Mouse (Mus musculus) liver, adult (tissue): Measurements from ENCODE around the gene Cdca5.

Experiments used
- GATA4 ChIP-seq: IDR thresholded peaks from 2 replicates; pipeline ENCODE4 v1.6.1; 2014; ENCODE audit warnings: mild to moderate bottlenecking, low read length; ENCODE audit not compliant: insufficient replicate concordance

Cdca5 gene

DNA sequence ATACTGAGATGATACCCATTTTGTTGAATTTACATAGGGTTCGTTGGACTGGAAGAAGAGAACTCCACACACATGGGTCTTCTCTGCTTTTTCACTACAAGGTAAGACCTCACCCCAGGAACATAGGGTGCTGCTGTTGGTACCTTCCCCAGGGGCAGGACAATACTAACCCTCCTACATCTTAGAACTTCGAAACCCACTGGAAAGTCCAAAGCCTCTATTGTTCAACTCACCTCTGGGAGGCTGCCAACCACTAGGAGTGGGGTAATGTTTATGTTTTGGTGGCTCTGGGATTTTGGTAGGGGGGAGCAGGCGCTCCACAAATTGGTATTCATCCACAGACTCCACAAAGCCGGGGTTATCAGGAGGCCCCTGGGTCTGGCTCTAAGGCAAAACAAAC is 28.1 kb upstream of the Cdca5 start:
- TF ChIP-seq GATA4 = no peak

DNA sequence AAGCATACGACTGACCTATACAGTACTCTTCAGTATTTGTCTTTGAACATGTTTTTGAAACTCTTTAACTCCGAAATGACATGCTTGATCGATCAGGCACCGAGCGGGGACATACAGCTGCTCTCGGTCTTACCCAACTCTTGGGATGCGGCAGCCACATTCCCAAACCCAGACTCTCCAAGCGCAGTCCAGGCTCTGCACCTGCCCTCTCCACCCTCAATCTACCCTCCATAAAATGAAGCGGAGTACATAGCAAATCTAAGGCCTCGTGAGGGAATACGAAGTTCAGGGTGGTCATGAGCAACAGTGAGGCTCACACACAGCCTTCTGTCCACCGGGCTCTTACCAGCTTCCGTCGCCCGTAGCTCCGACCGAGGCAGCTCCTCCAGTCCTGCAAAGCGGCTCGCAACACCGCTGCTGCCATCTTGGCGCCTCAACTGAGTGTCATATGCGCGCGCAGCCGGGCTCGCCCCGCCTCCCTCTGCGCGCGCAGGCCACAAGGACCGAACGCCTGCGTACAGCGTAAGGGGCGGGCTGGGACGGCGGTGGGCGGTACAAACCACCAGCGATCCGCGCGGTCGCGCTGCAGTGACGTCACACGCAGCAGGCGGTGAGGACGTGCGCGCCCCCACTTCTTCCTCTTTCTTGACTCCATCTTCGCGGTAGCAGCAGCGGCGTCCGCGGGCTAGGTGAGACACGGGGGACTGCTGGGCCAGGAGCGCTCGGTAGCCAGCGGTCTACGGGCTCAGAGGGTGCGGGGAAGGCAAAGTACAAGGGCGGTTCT is 27.3 kb upstream of the Cdca5 start, which contains the start of the genes Mrpl49 and Fau:
Gene Mrpl49, minus strand, starts transcription at position 473 of the 784 bp plus-strand sequence.
Gene Fau, plus strand, starts transcription at position 532 of the 784 bp plus-strand sequence.
- peak; percentile 61; the same call in 1 of the 2 replicates for TF ChIP-seq GATA4

DNA sequence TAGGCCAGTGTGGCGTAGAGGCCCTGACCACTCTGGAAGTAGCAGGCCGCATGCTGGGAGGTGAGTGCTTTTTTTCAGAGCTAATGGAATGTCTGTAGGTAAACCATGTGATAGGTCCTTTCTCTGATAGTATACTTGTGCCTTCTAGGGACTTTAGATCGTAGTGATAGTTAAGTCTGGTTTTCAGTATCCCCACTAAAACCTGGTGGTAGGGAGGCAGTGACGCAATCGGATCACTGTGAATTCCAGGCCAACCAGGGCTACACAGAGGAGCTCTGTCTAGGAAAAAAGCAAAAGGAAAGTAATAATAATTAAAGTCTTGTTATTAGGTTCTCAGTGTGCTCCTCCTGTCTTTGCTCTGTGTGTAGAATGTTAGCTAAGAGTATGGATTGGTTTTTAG is 26.3 kb upstream of the Cdca5 start:
- TF ChIP-seq GATA4 = no peak

DNA sequence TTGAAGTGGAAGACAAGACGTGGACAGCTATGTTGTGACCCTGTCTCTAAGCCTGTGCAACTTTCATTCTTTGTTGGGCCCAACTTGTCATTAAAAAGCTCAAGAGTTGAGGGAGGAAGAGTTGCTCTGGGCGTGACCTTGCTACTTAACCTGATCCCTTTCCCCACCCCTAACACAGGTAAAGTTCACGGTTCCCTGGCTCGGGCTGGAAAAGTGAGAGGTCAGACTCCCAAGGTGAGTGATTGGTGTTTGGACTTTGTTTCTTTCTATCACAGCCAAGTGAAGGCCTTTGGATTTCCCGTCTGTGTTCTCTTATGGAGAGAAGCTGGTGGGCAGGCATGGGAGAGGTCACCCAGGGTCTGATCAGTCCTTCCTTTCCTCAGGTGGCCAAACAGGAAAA is 25.8 kb upstream of the Cdca5 start:
- TF ChIP-seq GATA4 = no peak

- TF ChIP-seq GATA4 = peak; percentile 96
These were observed 23.7 kb upstream of the Cdca5 start, which contains the start of gene Znhit2 for GRCm38 (mm10) chr19:6061021-6061533. Gene Znhit2, plus strand, starts transcription at chr19:6061192.

DNA sequence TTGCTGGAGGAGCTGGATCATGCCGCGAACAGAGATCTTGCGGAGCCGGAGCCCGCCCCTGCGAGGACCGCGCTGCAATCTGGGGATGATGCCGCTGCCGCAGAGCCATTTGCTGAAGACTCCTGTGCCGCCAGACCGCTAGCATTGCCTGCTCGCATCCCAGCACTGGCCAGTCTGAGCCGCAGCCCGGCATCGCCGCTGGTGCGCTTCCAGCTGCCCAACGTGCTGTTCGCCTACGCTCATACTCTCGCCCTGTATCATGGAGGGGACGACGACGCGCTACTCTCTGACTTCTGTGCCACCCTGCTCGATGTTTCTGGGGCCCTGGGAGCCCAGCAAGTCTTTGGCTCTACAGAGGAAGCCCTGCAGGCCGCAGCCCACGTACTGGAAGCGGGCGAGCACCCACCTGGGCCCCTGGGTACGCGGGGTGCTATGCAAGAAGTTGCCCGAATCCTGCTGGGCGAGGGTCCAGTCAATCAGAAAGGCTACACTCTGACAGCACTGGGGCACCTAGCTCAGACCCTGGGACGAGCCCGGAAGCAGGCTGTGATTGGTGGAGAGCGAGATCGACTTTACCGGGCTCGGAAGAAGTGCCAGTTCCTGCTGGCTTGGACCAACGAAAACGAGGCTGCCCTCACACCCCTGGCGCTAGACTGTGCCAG is 23.0 kb upstream of the Cdca5 start:
- TF ChIP-seq GATA4 = no peak

- TF ChIP-seq GATA4 = no peak
These were observed 22.4 kb upstream of the Cdca5 start for GRCm38 (mm10) chr19:6062418-6062817.

GRCm38 (mm10) chr19:6063081-6063480 is 21.7 kb upstream of the Cdca5 start:
- TF ChIP-seq GATA4 = no peak

DNA sequence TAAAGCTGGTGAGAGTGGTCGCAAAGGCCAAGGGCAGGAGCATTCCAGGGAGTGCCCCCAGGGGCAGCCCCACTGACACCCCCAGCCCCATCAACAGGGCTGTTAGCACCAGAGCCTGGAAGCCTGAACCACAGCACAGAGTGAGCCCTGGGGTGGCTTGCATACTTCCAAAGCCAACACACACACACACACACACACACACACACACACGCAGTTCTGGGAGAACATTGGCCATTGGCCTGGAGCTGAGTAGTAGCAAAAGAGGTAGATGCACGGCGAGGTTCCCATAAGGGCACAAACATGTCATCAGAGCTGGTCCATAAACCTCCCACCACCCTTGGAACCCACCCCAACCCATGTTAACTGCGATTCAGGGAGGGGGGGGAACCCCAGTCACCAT is 18.2 kb upstream of the Cdca5 start:
- TF ChIP-seq GATA4 = no peak

DNA sequence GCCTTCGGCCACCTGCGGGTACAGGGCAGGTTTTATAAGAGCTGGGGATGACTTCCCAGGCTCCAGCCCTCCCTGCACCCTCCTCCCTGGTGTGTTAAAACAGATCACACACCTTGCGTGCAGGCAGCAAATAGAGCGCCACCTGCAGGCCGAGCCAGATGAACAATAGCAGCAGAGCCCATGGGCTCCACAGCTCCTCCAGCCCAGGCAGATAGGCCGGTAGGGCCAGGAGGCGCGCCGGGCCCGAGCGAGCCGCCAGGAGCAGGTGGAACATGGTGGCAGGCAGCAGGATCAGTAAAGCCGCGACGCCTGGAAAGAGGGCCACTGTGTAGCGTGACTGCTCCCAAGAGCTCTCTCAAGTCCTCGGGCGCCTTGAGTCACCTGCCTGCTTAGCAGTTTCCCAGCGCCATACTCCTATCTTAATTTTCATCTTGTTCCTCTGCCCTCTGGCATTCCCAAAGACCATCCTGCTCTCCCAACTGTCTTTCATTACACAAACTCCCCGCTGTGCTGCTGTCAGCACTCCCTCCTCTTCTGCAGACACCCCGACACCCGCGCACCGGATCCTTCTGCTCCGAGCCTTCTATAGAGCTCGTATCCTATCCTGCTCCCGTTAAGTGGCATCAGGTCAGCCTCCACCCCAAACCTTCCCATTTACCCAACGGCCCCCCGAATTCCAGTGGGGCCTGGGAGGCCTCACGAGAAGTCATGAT is 17.6 kb upstream of the Cdca5 start:
- TF ChIP-seq GATA4 = no peak

DNA sequence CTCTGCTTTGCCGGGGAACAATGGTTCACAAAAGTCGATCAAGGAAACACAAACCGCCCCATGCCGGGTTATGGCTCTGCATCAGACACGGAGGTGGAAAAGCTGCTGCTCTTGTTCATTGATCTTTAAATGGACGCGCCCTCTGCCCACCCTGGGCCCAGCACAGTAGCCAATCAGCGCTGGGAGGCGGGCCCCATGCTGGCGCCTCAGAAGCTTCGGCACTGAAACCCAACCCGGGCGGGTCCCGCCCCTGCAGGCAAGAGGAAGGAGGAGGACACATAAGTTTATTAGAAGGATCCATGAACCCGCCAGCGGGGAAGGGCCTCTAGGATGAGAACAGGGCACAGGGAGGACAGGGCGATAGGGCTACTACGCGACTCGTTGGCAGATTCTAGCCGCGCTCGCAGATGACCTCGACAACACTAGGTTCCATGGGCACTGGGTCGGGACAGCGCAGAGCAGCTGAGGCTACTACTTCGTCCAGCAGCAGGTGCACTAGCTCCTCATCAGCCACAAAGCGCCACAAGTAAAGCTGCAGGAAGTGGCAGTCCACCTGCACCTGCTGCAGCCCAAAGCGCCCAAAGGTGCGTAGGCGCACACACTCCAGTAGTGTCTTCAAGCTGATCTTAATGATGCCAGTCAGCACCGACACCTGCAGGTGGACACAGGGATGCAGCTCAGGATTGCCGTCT is 16.9 kb upstream of the Cdca5 start, which contains the start of gene Tm7sf2:
Gene Tm7sf2, minus strand, starts transcription at position 650 of the 692 bp plus-strand sequence.
- TF ChIP-seq GATA4 = no peak

- TF ChIP-seq GATA4 = no peak
These were observed 15.8 kb upstream of the Cdca5 start for GRCm38 (mm10) chr19:6068951-6069350.

- TF ChIP-seq GATA4 = no peak
These were observed 14.9 kb upstream of the Cdca5 start for GRCm38 (mm10) chr19:6069851-6070250.

GRCm38 (mm10) chr19:6070571-6071250 is 14.1 kb upstream of the Cdca5 start:
- TF ChIP-seq GATA4 = no peak

GRCm38 (mm10) chr19:6071261-6071660 is 13.5 kb upstream of the Cdca5 start:
- TF ChIP-seq GATA4 = no peak

DNA sequence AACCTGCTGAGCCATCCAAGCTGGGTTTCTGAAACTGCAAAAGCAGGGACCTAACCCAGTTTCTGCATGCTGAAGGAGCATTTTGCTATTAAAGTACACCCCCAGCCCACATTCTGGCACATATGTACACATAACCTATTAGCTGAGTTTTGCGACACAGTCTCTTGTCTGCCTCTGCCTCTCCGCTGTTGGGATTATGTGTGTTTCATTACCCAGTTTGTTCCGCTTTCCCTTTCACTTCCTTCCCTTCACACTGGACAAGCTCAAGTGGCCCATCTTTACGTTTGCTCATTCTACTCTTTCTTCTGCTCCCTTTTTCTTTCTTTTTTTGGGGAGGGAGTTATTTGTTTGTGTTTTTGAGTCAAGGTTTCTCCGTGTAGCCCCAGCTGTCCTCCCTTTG is 10.9 kb upstream of the Cdca5 start:
- no peak for TF ChIP-seq GATA4
